Mouse (Mus musculus): Measurements from ENCODE around the gene Olfr1245. TPM values are rescaled to one million over a fixed set of nuclear protein-coding genes. Genes with fewer than 3 reads are reported as not detected.
"Not testable (repeated sequence)": the region's sequence is repeated elsewhere in the genome, so short reads cannot be mapped to it uniquely, and the experiment has no call there.

Olfr1245 gene
- polyA plus RNA-seq (2015; fragmentation: Nextera tagmentation; extraction: Ambion mirVana) = not detected in 2 replicates

- Histone ChIP-seq H3K4me3 (replicated peaks) (no peak within 1 kb of the TSS), H3K36me3 (no peaks in the 10 kb centered on the region)
- WGBS = 83% methylated on average over 1 of the region's 1 CpGs
Observed at GRCm38 (mm10) chr2:89578347-89578746, at the start of gene Olfr1245. Gene Olfr1245, minus strand, starts transcription at chr2:89578447.

GRCm38 (mm10) chr2:89618145-89618544 is 39.9 kb upstream of the Olfr1245 start, which contains the start of gene Olfr1248:
Gene Olfr1248, minus strand, starts transcription at chr2:89618245.
- WGBS = 95% methylated on average over 1 of the region's 1 CpGs
- ATAC-seq (ENCODE audit: insufficient read depth, low FRiP score, low read depth); H3K4me3 ChIP-seq (replicated peaks); H3K27ac ChIP-seq; H3K36me3 ChIP-seq; H3K4me2 ChIP-seq; H3K27me3 ChIP-seq (replicated peaks); H3K9ac ChIP-seq; H3K9me3 ChIP-seq; H3K4me1 ChIP-seq: not testable (repeated sequence)

More at GRCm38 (mm10) chr2:89578347-89578746, at the start of gene Olfr1245:
- no peaks in the 10 kb centered on the region for H3K27me3 ChIP-seq (replicated peaks)
- no peak within 1 kb of the TSS for H3K27ac ChIP-seq
- no peak within 1 kb of the TSS for H3K4me2 ChIP-seq
- no peaks in the 10 kb centered on the region for H3K4me1 ChIP-seq
- H3K9me3 ChIP-seq = no peaks in the 10 kb centered on the region
- ATAC-seq (ENCODE audit: insufficient read depth, low FRiP score, low read depth) = no peak
- no peak within 1 kb of the TSS for H3K9ac ChIP-seq

GRCm38 (mm10) chr2:89614030-89614429 is 35.8 kb upstream of the Olfr1245 start, which contains the start of gene Olfr1247:
Gene Olfr1247, minus strand, starts transcription at chr2:89614130.
- Histone ChIP-seq H3K4me3 (replicated peaks) (no peak within 1 kb of the TSS), H3K9me3 (no peaks in the 10 kb centered on the region), H3K4me2 (no peak within 1 kb of the TSS), H3K27ac (no peak within 1 kb of the TSS), H3K36me3 (no peaks in the 10 kb centered on the region), H3K4me1 (no peaks in the 10 kb centered on the region), H3K27me3 (replicated peaks) (no peaks in the 10 kb centered on the region), H3K9ac (no peak within 1 kb of the TSS)
- no peak for ATAC-seq (ENCODE audit: insufficient read depth, low FRiP score, low read depth)
- 94% methylated on average over 2 of the region's 2 CpGs for WGBS

- Histone ChIP-seq H3K4me2 (no peak within 1 kb of the TSS), H3K36me3 (no peaks in the 10 kb centered on the region), H3K4me1 (no peaks in the 10 kb centered on the region), H3K9me3 (no peaks in the 10 kb centered on the region), H3K9ac (no peak within 1 kb of the TSS), H3K27me3 (replicated peaks) (no peaks in the 10 kb centered on the region), H3K4me3 (replicated peaks) (no peak within 1 kb of the TSS), H3K27ac (no peak within 1 kb of the TSS)
- no peak for ATAC-seq (ENCODE audit: insufficient read depth, low FRiP score, low read depth)
- 58% methylated on average over 2 of the region's 2 CpGs for WGBS
Observed at GRCm38 (mm10) chr2:89593057-89593456, 14.8 kb upstream of the Olfr1245 start, which contains the start of gene Olfr1246. Gene Olfr1246, minus strand, starts transcription at chr2:89593157.

- H3K4me2 ChIP-seq; H3K36me3 ChIP-seq; H3K4me3 ChIP-seq (replicated peaks); H3K27me3 ChIP-seq (replicated peaks); ATAC-seq (ENCODE audit: insufficient read depth, low FRiP score, low read depth); H3K9ac ChIP-seq; H3K4me1 ChIP-seq; H3K27ac ChIP-seq; H3K9me3 ChIP-seq: not testable (repeated sequence)
- WGBS = 48% methylated on average over 2 of the region's 2 CpGs
Observed at GRCm38 (mm10) chr2:89562706-89563105, 15.5 kb downstream of the Olfr1245 start.

- H3K4me3 ChIP-seq (replicated peaks) = no peak overlapping the region
- no peaks in the 10 kb centered on the region for H3K36me3 ChIP-seq
- H3K4me1 ChIP-seq = no peaks in the 10 kb centered on the region
- no peaks in the 10 kb centered on the region for H3K27me3 ChIP-seq (replicated peaks)
- H3K4me2 ChIP-seq = no peak overlapping the region
- no peak overlapping the region for H3K27ac ChIP-seq
- 39% methylated on average over 2 of the region's 2 CpGs for WGBS
- no peaks in the 10 kb centered on the region for H3K9me3 ChIP-seq
- H3K9ac ChIP-seq = no peak overlapping the region
- no peak for ATAC-seq (ENCODE audit: insufficient read depth, low FRiP score, low read depth)
Observed at GRCm38 (mm10) chr2:89544516-89544915, 33.7 kb downstream of the Olfr1245 start.

- H3K9ac ChIP-seq = no peak overlapping the region
- H3K9me3 ChIP-seq = no peaks in the 10 kb centered on the region
- H3K4me2 ChIP-seq = no peak overlapping the region
- no peaks in the 10 kb centered on the region for H3K36me3 ChIP-seq
- no peaks in the 10 kb centered on the region for H3K27me3 ChIP-seq (replicated peaks)
- ATAC-seq (ENCODE audit: insufficient read depth, low FRiP score, low read depth) = no peak
- H3K4me1 ChIP-seq = no peaks in the 10 kb centered on the region
- no peak overlapping the region for H3K4me3 ChIP-seq (replicated peaks)
- no peak overlapping the region for H3K27ac ChIP-seq
- 60% methylated on average over 1 of the region's 1 CpGs for WGBS
Observed at GRCm38 (mm10) chr2:89539923-89540322, 38.3 kb downstream of the Olfr1245 start.

GRCm38 (mm10) chr2:89531387-89531786 is 46.9 kb downstream of the Olfr1245 start, which contains the start of gene Olfr1243:
Gene Olfr1243, minus strand, starts transcription at chr2:89531487.
- Histone ChIP-seq H3K36me3 (no peaks in the 10 kb centered on the region), H3K27ac (no peak within 1 kb of the TSS), H3K4me3 (replicated peaks) (no peak within 1 kb of the TSS), H3K4me2 (no peak within 1 kb of the TSS), H3K27me3 (replicated peaks) (no peaks in the 10 kb centered on the region), H3K9me3 (no peaks in the 10 kb centered on the region), H3K9ac (no peak within 1 kb of the TSS), H3K4me1 (no peaks in the 10 kb centered on the region)
- 84% methylated on average over 1 of the region's 1 CpGs for WGBS
- no peak for ATAC-seq (ENCODE audit: insufficient read depth, low FRiP score, low read depth)

Other genes starting within 250 kb of the Olfr1245 start
- not detected in 2 replicates for gene Olfr1232, start 248.8 kb downstream of the Olfr1245 start, polyA plus RNA-seq (2015; fragmentation: Nextera tagmentation; extraction: Ambion mirVana)
- gene Olfr1233, start 236.0 kb downstream of the Olfr1245 start, polyA plus RNA-seq (2015; fragmentation: Nextera tagmentation; extraction: Ambion mirVana) = not detected in 2 replicates
- not detected in 2 replicates for gene Olfr1234, start 213.6 kb downstream of the Olfr1245 start, polyA plus RNA-seq (2015; fragmentation: Nextera tagmentation; extraction: Ambion mirVana)
- gene Olfr1238, start 168.8 kb downstream of the Olfr1245 start, polyA plus RNA-seq (2015; fragmentation: Nextera tagmentation; extraction: Ambion mirVana) = not detected in 2 replicates
- gene Olfr1239, start 158.0 kb downstream of the Olfr1245 start, polyA plus RNA-seq (2015; fragmentation: Nextera tagmentation; extraction: Ambion mirVana) = not detected in 2 replicates
- not detected in 2 replicates for gene Olfr1240, start 135.4 kb downstream of the Olfr1245 start, polyA plus RNA-seq (2015; fragmentation: Nextera tagmentation; extraction: Ambion mirVana)
- not detected in 2 replicates for gene Olfr1241, start 91.3 kb downstream of the Olfr1245 start, polyA plus RNA-seq (2015; fragmentation: Nextera tagmentation; extraction: Ambion mirVana)
- not detected in 2 replicates for gene Olfr1242, start 80.1 kb downstream of the Olfr1245 start, polyA plus RNA-seq (2015; fragmentation: Nextera tagmentation; extraction: Ambion mirVana)
- gene Olfr1243, start 47.0 kb downstream of the Olfr1245 start, polyA plus RNA-seq (2015; fragmentation: Nextera tagmentation; extraction: Ambion mirVana) = not detected in 2 replicates
- gene Olfr1246, start 14.7 kb upstream of the Olfr1245 start, polyA plus RNA-seq (2015; fragmentation: Nextera tagmentation; extraction: Ambion mirVana) = not detected in 2 replicates
- gene Olfr1247, start 35.7 kb upstream of the Olfr1245 start, polyA plus RNA-seq (2015; fragmentation: Nextera tagmentation; extraction: Ambion mirVana) = 0.03 TPM in 1 of 2 replicates, not detected in the other
- not detected in 2 replicates for gene Olfr1248, start 39.8 kb upstream of the Olfr1245 start, polyA plus RNA-seq (2015; fragmentation: Nextera tagmentation; extraction: Ambion mirVana)
- gene Olfr1249, start 56.5 kb upstream of the Olfr1245 start, polyA plus RNA-seq (2015; fragmentation: Nextera tagmentation; extraction: Ambion mirVana) = not detected in 2 replicates
- not detected in 2 replicates for gene Olfr1250, start 83.0 kb upstream of the Olfr1245 start, polyA plus RNA-seq (2015; fragmentation: Nextera tagmentation; extraction: Ambion mirVana)
- not detected in 2 replicates for gene Olfr1251, start 93.5 kb upstream of the Olfr1245 start, polyA plus RNA-seq (2015; fragmentation: Nextera tagmentation; extraction: Ambion mirVana)
- not detected in 2 replicates for gene Olfr1252, start 146.6 kb upstream of the Olfr1245 start, polyA plus RNA-seq (2015; fragmentation: Nextera tagmentation; extraction: Ambion mirVana)
- not detected in 2 replicates for gene Olfr1253, start 178.6 kb upstream of the Olfr1245 start, polyA plus RNA-seq (2015; fragmentation: Nextera tagmentation; extraction: Ambion mirVana)
- not detected in 2 replicates for gene Olfr1254, start 215.2 kb upstream of the Olfr1245 start, polyA plus RNA-seq (2015; fragmentation: Nextera tagmentation; extraction: Ambion mirVana)
- gene Olfr1255, start 233.6 kb upstream of the Olfr1245 start, polyA plus RNA-seq (2015; fragmentation: Nextera tagmentation; extraction: Ambion mirVana) = not detected in 2 replicates

Measured in stomach, embryonic 15.5 days (tissue).